Mouse (Mus musculus) ES-E14 (cell line): ENCODE measurements at regions not wholly inside any gene's neighbourhood (a gene's known extent, or its start where the extent isn't known, plus 50 kb on each side); places are given as distances from the start of the nearest gene placed in this dataset.

Source experiments
- DNase-seq: peaks from one replicate; pipeline ENCODE4 v3.0.0-alpha.2; 2013; ENCODE audit warnings: low read depth, low spot score
- H3K27ac ChIP-seq: 2 replicates; pipeline ENCODE4 v1.5.1; 2012; ENCODE audit warnings: low read depth, mild to moderate bottlenecking, low read length, moderate library complexity, mixed read lengths; ENCODE audit not compliant: poor library complexity, insufficient read depth, severe bottlenecking
- H3K36me3 ChIP-seq: 2 replicates; pipeline ENCODE4 v1.6.1; 2012; ENCODE audit warnings: mild to moderate bottlenecking, low read length, moderate library complexity, mixed read lengths; ENCODE audit not compliant: control insufficient read depth, poor library complexity, insufficient read depth, severe bottlenecking
- H3K4me1 ChIP-seq, 2 experiments: fragments of 150-350 bp in 1 of 2; sonication (generic) in 1 of 2; 2 replicates each; pipeline ENCODE4 v1.6.1; 2012; ENCODE audit warnings: low read length in 2 of 2, mild to moderate bottlenecking in 1 of 2, mixed read lengths in 1 of 2; ENCODE audit not compliant: control insufficient read depth in 2 of 2, insufficient read depth in 2 of 2, poor library complexity in 1 of 2
- H3K4me3 ChIP-seq, 2 experiments: fragments of 150-350 bp in 1 of 2; sonication (generic) in 1 of 2; 2 replicates each; pipeline ENCODE4 v1.5.1; 2012; ENCODE audit warnings: low read length in 2 of 2, low read depth in 1 of 2, mild to moderate bottlenecking in 1 of 2, mixed read lengths in 1 of 2; ENCODE audit not compliant: insufficient read depth in 1 of 2, poor library complexity in 1 of 2, severe bottlenecking in 1 of 2
- H3K9ac ChIP-seq: 2 replicates; pipeline ENCODE4 v1.6.1; 2012; ENCODE audit warnings: low read depth, mild to moderate bottlenecking, low read length, mixed read lengths; ENCODE audit not compliant: poor library complexity, insufficient read depth, severe bottlenecking
- H3K9me3 ChIP-seq: fragments of 150-350 bp; sonication (generic); 2 replicates; pipeline ENCODE4 v1.6.1; 2012; ENCODE audit warnings: low read depth, mild to moderate bottlenecking, low read length; ENCODE audit not compliant: control insufficient read depth, insufficient read depth
- CHD2 ChIP-seq: IDR thresholded peaks from 2 replicates; pipeline ENCODE4 v1.6.1; 2014; ENCODE audit warnings: mild to moderate bottlenecking, low read depth, low read length, inconsistent platforms
- HCFC1 ChIP-seq: IDR thresholded peaks from 2 replicates; pipeline ENCODE4 v1.6.1; 2012; ENCODE audit warnings: low read length, inconsistent platforms, borderline replicate concordance; ENCODE audit not compliant: insufficient read depth
- MAFK ChIP-seq: IDR thresholded peaks from 2 replicates; pipeline ENCODE4 v1.6.1; 2014; ENCODE audit warnings: mild to moderate bottlenecking, low read depth, low read length, inconsistent platforms; ENCODE audit not compliant: insufficient read depth
- ZC3H11A ChIP-seq: IDR thresholded peaks from 2 replicates; pipeline ENCODE4 v1.6.1; 2012; ENCODE audit warnings: low read depth, mild to moderate bottlenecking, inconsistent platforms, low read length, borderline replicate concordance
- ZNF384 ChIP-seq: IDR thresholded peaks from 2 replicates; pipeline ENCODE4 v1.6.1; 2012; ENCODE audit warnings: low read depth, low read length, inconsistent platforms
- in situ Hi-C, 2 experiments: fragments of 600-800 bp; cut with MboI; formaldehyde crosslinking; loops; one replicate each; pipeline ENCODE4 v1.15.1; 2025; ENCODE audit warnings: low sequenced_read_pairs in 2 of 2, inconsistent platforms in 1 of 2; ENCODE audit not compliant: unreplicated experiment in 2 of 2

- Histone ChIP-seq H3K9me3 (no peaks in the 10 kb centered on the region), H3K4me3 (no peak overlapping the region), H3K4me1 (no peaks in the 10 kb centered on the region), H3K27ac (no peak overlapping the region), H3K36me3 (no peaks in the 10 kb centered on the region), H3K9ac (no peak overlapping the region)
- in situ Hi-C loops: no loop called here
- no peak for TF ChIP-seq MAFK
- no peak for DNase-seq
Observed at GRCm38 (mm10) chr9:32063541-32063940, 52.4 kb upstream of the Arhgap32 start.

- no peaks in the 10 kb centered on the region for H3K4me1 ChIP-seq
- no peak overlapping the region for H3K4me3 ChIP-seq
- no peaks in the 10 kb centered on the region for H3K9me3 ChIP-seq
- no peak overlapping the region for H3K27ac ChIP-seq
- H3K36me3 ChIP-seq: no peaks in the 10 kb centered on the region
- no peak overlapping the region for H3K9ac ChIP-seq
- in situ Hi-C loops: no loop called here
- DNase-seq: no peak
- TF ChIP-seq MAFK (no peak), ZNF384 (no peak), CHD2 (no peak), HCFC1 (no peak), ZC3H11A (no peak)
Observed at GRCm38 (mm10) chr9:32064007-32064550, 51.9 kb upstream of the Arhgap32 start.
